Mouse (Mus musculus) lung, embryonic 16.5 days (tissue): ENCODE measurements around the gene Tmc4. TPM values are rescaled to one million over a fixed set of nuclear protein-coding genes. Genes with fewer than 3 reads are reported as not detected.

Source experiments
- ATAC-seq: fragments of 200-750 bp; cut with Nextera tagmentation; 2 replicates; pipeline ENCODE4 v1.8.0; 2017; ENCODE audit warnings: low read depth, mild to moderate bottlenecking, moderate library complexity
- H3K27ac ChIP-seq: fragments of 300-500 bp; sonication (generic); 2 replicates; pipeline ENCODE4 v1.5.1; 2014; ENCODE audit warnings: mild to moderate bottlenecking, control low read depth, low read length
- H3K27me3 ChIP-seq: fragments of 300-500 bp; sonication (generic); 2 replicates; pipeline ENCODE4 v1.6.1; 2014; ENCODE audit warnings: low read depth, low read length, mixed read lengths; ENCODE audit not compliant: control insufficient read depth, insufficient read depth
- H3K36me3 ChIP-seq: fragments of 300-500 bp; sonication (generic); 2 replicates; pipeline ENCODE4 v1.6.1; 2014; ENCODE audit warnings: low read length; ENCODE audit not compliant: control insufficient read depth, insufficient read depth
- H3K4me1 ChIP-seq: fragments of 300-500 bp; sonication (generic); replicated peaks from 2 replicates; pipeline ENCODE4 v1.6.1; 2014; ENCODE audit warnings: low read length, mixed read lengths; ENCODE audit not compliant: control insufficient read depth, insufficient read depth
- H3K4me2 ChIP-seq: fragments of 300-500 bp; sonication (generic); 2 replicates; pipeline ENCODE4 v1.6.1; 2014; ENCODE audit warnings: low read depth, low read length, control low read depth
- H3K4me3 ChIP-seq: fragments of 300-500 bp; sonication (generic); 2 replicates; pipeline ENCODE4 v1.5.1; 2014; ENCODE audit warnings: mild to moderate bottlenecking, low read length, control low read depth
- H3K9ac ChIP-seq: fragments of 300-500 bp; sonication (generic); 2 replicates; pipeline ENCODE4 v1.6.1; 2014; ENCODE audit warnings: low read length, control low read depth
- H3K9me3 ChIP-seq: fragments of 300-500 bp; sonication (generic); 2 replicates; pipeline ENCODE4 v1.6.1; 2016; ENCODE audit warnings: low read length; ENCODE audit not compliant: control insufficient read depth
- WGBS: fragments of 180-500 bp; shearing (Covaris S2); extraction: QIAGEN DNeasy Blood & Tissue Kit; methylation state at CpG from one replicate; pipeline ENCODE4 v1.1.7; 2014; 5-methylcytosine and 5-hydroxymethylcytosine counted together
- polyA plus RNA-seq: library from polyadenylated mRNA; unstranded; fragments of >200 nt; fragmentation: Nextera tagmentation; extraction: Ambion mirVana; gene quantifications from 2 replicates; pipeline ENCODE4 v1.2.1, GENCODE M21; 2015

Tmc4 gene
- polyA plus RNA-seq, 1 experiment from 2014 or later, result 33.8 TPM

- WGBS, result 76% methylated on average over 12 of the region's 12 CpGs
- ATAC-seq, result no peak
- H3K4me2 ChIP-seq, result peak overlapping the region; percentile 41
- no peaks in the 10 kb centered on the region for H3K9me3 ChIP-seq
- peak overlapping the region; percentile 63 for H3K9ac ChIP-seq
- H3K27ac ChIP-seq, result peak overlapping the region; percentile 17; the same call in 1 of the 2 replicates
- no peaks in the 10 kb centered on the region for H3K27me3 ChIP-seq
- peak overlapping the region; percentile 44 for H3K4me3 ChIP-seq
- 0 out of 2 replicates have a peak, but pooled peaks cover 3% of the 10 kb centered on the region for H3K36me3 ChIP-seq
- no peaks in the 10 kb centered on the region for H3K4me1 ChIP-seq
Measured at GRCm38 (mm10) chr7:3676371-3676770, 982 bp downstream of the Tmc4 start.

GRCm38 (mm10) chr7:3675228-3675548 lies 2.2 kb downstream of the Tmc4 start:
- ATAC-seq, result no peak
- no peak overlapping the region for H3K27ac ChIP-seq
- no peaks in the 10 kb centered on the region for H3K9me3 ChIP-seq
- H3K4me1 ChIP-seq, result no peaks in the 10 kb centered on the region
- no peak overlapping the region for H3K4me2 ChIP-seq
- 72% methylated on average over 3 of the region's 3 CpGs for WGBS
- H3K4me3 ChIP-seq, result no peak overlapping the region
- H3K36me3 ChIP-seq, result 0 out of 2 replicates have a peak, but pooled peaks cover 1% of the 10 kb centered on the region
- no peaks in the 10 kb centered on the region for H3K27me3 ChIP-seq
- no peak overlapping the region for H3K9ac ChIP-seq

- Histone ChIP-seq H3K9ac (no peak overlapping the region), H3K4me3 (no peak overlapping the region), H3K4me2 (no peak overlapping the region), H3K27me3 (no peaks in the 10 kb centered on the region), H3K9me3 (no peaks in the 10 kb centered on the region), H3K27ac (no peak overlapping the region), H3K36me3 (no peaks in the 10 kb centered on the region), H3K4me1 (no peaks in the 10 kb centered on the region)
- WGBS, result 68% methylated on average over 10 of the region's 10 CpGs
- ATAC-seq, result peak; percentile 82
Measured at GRCm38 (mm10) chr7:3674507-3675227, 2.7 kb downstream of the Tmc4 start.

- no peak for ATAC-seq
Measured at GRCm38 (mm10) chr7:3666921-3667391, 10.4 kb downstream of the Tmc4 start.

GRCm38 (mm10) chr7:3665215-3666114 lies 11.9 kb downstream of the Tmc4 start, which contains the start of gene Leng1:
Gene Leng1 (minus strand): TSS chr7:3665840.
- Histone ChIP-seq H3K4me1 (peaks cover 10% of the 10 kb centered on the region), H3K4me2 (peak within 1 kb of the TSS; percentile 65), H3K36me3 (peaks cover 13% of the 10 kb centered on the region), H3K27ac (peak within 1 kb of the TSS; percentile 91), H3K27me3 (no peaks in the 10 kb centered on the region), H3K9me3 (no peaks in the 10 kb centered on the region), H3K4me3 (peak within 1 kb of the TSS; percentile 66), H3K9ac (peak within 1 kb of the TSS; percentile 78)
- whole genome bisulfite sequencing, result 2% methylated on average over 45 of the region's 45 CpGs
- ATAC-seq, result peak; percentile 98

More at GRCm38 (mm10) chr7:3666921-3667391, 10.4 kb downstream of the Tmc4 start:
- Histone ChIP-seq H3K9me3 (no peaks in the 10 kb centered on the region), H3K4me1 (peaks cover 10% of the 10 kb centered on the region), H3K36me3 (peaks cover 5% of the 10 kb centered on the region; the same call in 1 of the 2 replicates), H3K4me2 (peak overlapping the region; percentile 38), H3K27ac (no peak overlapping the region), H3K27me3 (no peaks in the 10 kb centered on the region), H3K4me3 (peak overlapping the region; percentile 24; the same call in 1 of the 2 replicates), H3K9ac (peak overlapping the region; percentile 49; the same call in 1 of the 2 replicates)
- WGBS, result 15% methylated on average over 14 of the region's 14 CpGs

GRCm38 (mm10) chr7:3664524-3665214 lies 12.7 kb downstream of the Tmc4 start:
- peaks cover 21% of the 10 kb centered on the region for H3K36me3 ChIP-seq
- H3K27ac ChIP-seq, result peak overlapping the region; percentile 76
- peak overlapping the region; percentile 78 for H3K9ac ChIP-seq
- H3K27me3 ChIP-seq, result no peaks in the 10 kb centered on the region
- WGBS, result 19% methylated on average over 15 of the region's 15 CpGs
- peaks cover 10% of the 10 kb centered on the region for H3K4me1 ChIP-seq
- peak; percentile 50 for ATAC-seq
- no peaks in the 10 kb centered on the region for H3K9me3 ChIP-seq
- peak overlapping the region; percentile 50 for H3K4me2 ChIP-seq
- peak overlapping the region; percentile 66 for H3K4me3 ChIP-seq

- no peak for ATAC-seq
- WGBS, result 95% methylated on average over 14 of the region's 14 CpGs
- H3K27me3 ChIP-seq, result no peaks in the 10 kb centered on the region
- H3K36me3 ChIP-seq, result peaks cover 75% of the 10 kb centered on the region
- no peak overlapping the region for H3K9ac ChIP-seq
- H3K4me2 ChIP-seq, result no peak overlapping the region
- no peak overlapping the region for H3K27ac ChIP-seq
- H3K9me3 ChIP-seq, result no peaks in the 10 kb centered on the region
- no peak overlapping the region for H3K4me3 ChIP-seq
- no peaks in the 10 kb centered on the region for H3K4me1 ChIP-seq
Measured at GRCm38 (mm10) chr7:3658578-3658977, 18.8 kb downstream of the Tmc4 start.

- peaks cover 84% of the 10 kb centered on the region for H3K36me3 ChIP-seq
- no peak for ATAC-seq
- no peak overlapping the region for H3K9ac ChIP-seq
- no peaks in the 10 kb centered on the region for H3K4me1 ChIP-seq
- H3K9me3 ChIP-seq, result no peaks in the 10 kb centered on the region
- WGBS, result 73% methylated on average over 4 of the region's 4 CpGs
- no peak overlapping the region for H3K4me3 ChIP-seq
- no peak overlapping the region for H3K27ac ChIP-seq
- H3K4me2 ChIP-seq, result no peak overlapping the region
- no peaks in the 10 kb centered on the region for H3K27me3 ChIP-seq
Measured at GRCm38 (mm10) chr7:3656966-3657365, 20.4 kb downstream of the Tmc4 start.
